Mouse (Mus musculus) lung, postnatal 25 days (tissue): Measurements from ENCODE around the gene Dus4l.

Source experiments
- DNase-seq: peaks from one replicate; pipeline ENCODE4 v3.0.0; 2022; ENCODE audit warnings: low spot score

Dus4l gene

GRCm38 (mm10) chr12:31592011-31592410, 62.6 kb downstream of the Dus4l start:
- peak; percentile 14 for DNase-seq
